Mouse (Mus musculus): ENCODE results near the gene Ripor2.

The Ripor2 gene

GRCm38 (mm10) chr13:24617076-24617798 is 35.2 kb downstream of the Ripor2 start:
- DNase-seq (ENCODE audit: low read depth, low spot score), result no peak

- DNase-seq (ENCODE audit: low read depth, low spot score), result no peak
Measured at GRCm38 (mm10) chr13:24617799-24618130, 35.8 kb downstream of the Ripor2 start.

- no peak for DNase-seq (ENCODE audit: low read depth, low spot score)
Measured at GRCm38 (mm10) chr13:24619711-24620110, 37.7 kb downstream of the Ripor2 start.

GRCm38 (mm10) chr13:24620439-24620838 is 38.5 kb downstream of the Ripor2 start:
- no peak for DNase-seq (ENCODE audit: low read depth, low spot score)

- no peak for DNase-seq (ENCODE audit: low read depth, low spot score)
Measured at GRCm38 (mm10) chr13:24623631-24624030, 41.6 kb downstream of the Ripor2 start.

GRCm38 (mm10) chr13:24625071-24625470 is 43.1 kb downstream of the Ripor2 start:
- no peak for DNase-seq (ENCODE audit: low read depth, low spot score)

GRCm38 (mm10) chr13:24626698-24627436 is 44.9 kb downstream of the Ripor2 start:
- no peak for DNase-seq (ENCODE audit: low read depth, low spot score)

- DNase-seq (ENCODE audit: low read depth, low spot score), result no peak
Measured at GRCm38 (mm10) chr13:24628192-24628591, 46.2 kb downstream of the Ripor2 start.

- no peak for DNase-seq (ENCODE audit: low read depth, low spot score)
Measured at GRCm38 (mm10) chr13:24629073-24629621, 47.2 kb downstream of the Ripor2 start.

GRCm38 (mm10) chr13:24630364-24630763 is 48.4 kb downstream of the Ripor2 start:
- DNase-seq (ENCODE audit: low read depth, low spot score), result no peak

- DNase-seq (ENCODE audit: low read depth, low spot score), result no peak
Measured at GRCm38 (mm10) chr13:24632988-24633577, 51.1 kb downstream of the Ripor2 start.

GRCm38 (mm10) chr13:24634346-24635120 is 52.5 kb downstream of the Ripor2 start:
- DNase-seq (ENCODE audit: low read depth, low spot score), result no peak

GRCm38 (mm10) chr13:24638371-24639214 is 56.6 kb downstream of the Ripor2 start:
- DNase-seq (ENCODE audit: low read depth, low spot score), result peak; percentile 25

GRCm38 (mm10) chr13:24639215-24640165 is 57.5 kb downstream of the Ripor2 start:
- no peak for DNase-seq (ENCODE audit: low read depth, low spot score)

- DNase-seq (ENCODE audit: low read depth, low spot score), result no peak
Measured at GRCm38 (mm10) chr13:24640166-24640560, 58.2 kb downstream of the Ripor2 start.

- no peak for DNase-seq (ENCODE audit: low read depth, low spot score)
Measured at GRCm38 (mm10) chr13:24640836-24641385, 58.9 kb downstream of the Ripor2 start.

GRCm38 (mm10) chr13:24641491-24642430 is 59.8 kb downstream of the Ripor2 start:
- DNase-seq (ENCODE audit: low read depth, low spot score), result peak; percentile 14

GRCm38 (mm10) chr13:24645146-24645545 is 63.2 kb downstream of the Ripor2 start:
- no peak for DNase-seq (ENCODE audit: low read depth, low spot score)

Measured in ES-CJ7 (cell line).